Mouse (Mus musculus): ENCODE results near the gene Hs6st3. TPM values are rescaled to one million over a fixed set of nuclear protein-coding genes. Genes with fewer than 3 reads are reported as not detected.
A peak's percentile ranks its signal among the peaks of the same experiment; 100 is the strongest.

Gene Hs6st3
- not detected in 2 replicates for polyA plus RNA-seq (2015; fragmentation: Nextera tagmentation; extraction: Ambion mirVana)

- 0 out of 2 replicates have a peak, but pooled peaks have one; percentile 5 for ATAC-seq (ENCODE audit: low read depth)
- Histone ChIP-seq H3K9me3 (replicated peaks; ENCODE audit: control insufficient read depth, low read length) (no peaks in the 10 kb centered on the region), H3K4me2 (ENCODE audit: low read depth, low read length) (peak within 1 kb of the TSS; percentile 64), H3K27ac (ENCODE audit: low read length) (no peak within 1 kb of the TSS), H3K4me1 (ENCODE audit: control insufficient read depth, low read depth, low read length) (no peaks in the 10 kb centered on the region; the same call in 1 of the 2 replicates), H3K4me3 (ENCODE audit: low read depth, low read length) (peak within 1 kb of the TSS; percentile 54), H3K9ac (ENCODE audit: low read depth, low read length) (no peak within 1 kb of the TSS), H3K27me3 (ENCODE audit: control insufficient read depth, insufficient read depth, low read depth, low read length) (peaks cover 46% of the 10 kb centered on the region), H3K36me3 (ENCODE audit: control insufficient read depth, insufficient read depth) (no peaks in the 10 kb centered on the region)
- WGBS (ENCODE audit: insufficient replicate concordance): under 1% methylated on average over 99 of the region's 100 CpGs
Observed at GRCm38 (mm10) chr14:119137906-119138785, at the start of gene Hs6st3. Gene Hs6st3 (plus strand): TSS chr14:119138341.

DNA sequence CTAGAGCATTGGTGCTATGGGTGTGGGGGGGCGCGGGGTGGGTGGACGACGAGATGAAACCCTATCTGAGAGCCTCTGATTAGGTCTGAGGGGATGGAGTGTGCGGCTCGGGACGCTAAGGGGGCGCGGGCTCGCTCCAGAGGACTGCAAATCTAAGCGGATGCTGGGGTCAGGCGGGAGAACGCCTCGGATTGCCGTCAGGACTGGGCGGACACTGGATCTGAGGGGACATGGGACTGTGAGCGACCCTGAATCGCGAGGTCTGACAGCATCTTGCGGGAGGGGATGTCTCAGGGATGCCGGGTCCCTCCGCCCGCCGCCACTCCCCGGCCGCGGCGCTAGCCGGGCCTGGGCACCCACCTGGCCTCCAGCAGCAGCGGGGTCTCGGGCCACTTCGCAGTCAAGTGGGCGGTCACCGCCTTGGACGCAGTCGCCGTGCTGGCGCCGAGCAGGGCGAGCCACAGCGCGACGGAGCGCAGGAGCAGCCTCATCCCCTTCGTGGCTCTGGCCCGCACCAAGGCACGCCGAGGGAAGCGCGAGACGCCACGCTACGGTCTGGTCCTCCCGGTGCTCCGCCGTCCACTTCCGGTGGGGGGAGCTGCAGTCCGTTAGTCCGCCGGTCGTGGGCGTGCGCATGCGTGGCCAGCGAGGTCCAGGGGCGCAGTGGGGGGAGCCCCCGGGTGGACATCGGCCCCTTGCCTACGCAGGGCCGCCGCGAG lies 39.1 kb upstream of the Hs6st3 start, which contains the start of gene Uggt2:
Uggt2 (minus strand) TSS at position 580 of the 719 bp plus-strand sequence.
- peak within 1 kb of the TSS; percentile 69 for H3K4me2 ChIP-seq (ENCODE audit: low read depth, low read length)
- H3K9ac ChIP-seq (ENCODE audit: low read depth, low read length): peak within 1 kb of the TSS; percentile 51
- H3K9me3 ChIP-seq (replicated peaks; ENCODE audit: control insufficient read depth, low read length): no peaks in the 10 kb centered on the region
- no peak within 1 kb of the TSS for H3K27ac ChIP-seq (ENCODE audit: low read length)
- ATAC-seq (ENCODE audit: low read depth): peak; percentile 63
- H3K36me3 ChIP-seq (ENCODE audit: control insufficient read depth, insufficient read depth): no peaks in the 10 kb centered on the region
- under 1% methylated on average over 72 of the region's 72 CpGs for WGBS (ENCODE audit: insufficient replicate concordance)
- H3K4me3 ChIP-seq (ENCODE audit: low read depth, low read length): peak within 1 kb of the TSS; percentile 60
- H3K27me3 ChIP-seq (ENCODE audit: control insufficient read depth, insufficient read depth, low read depth, low read length): peaks cover 14% of the 10 kb centered on the region
- no peaks in the 10 kb centered on the region for H3K4me1 ChIP-seq (ENCODE audit: control insufficient read depth, low read depth, low read length)

DNA sequence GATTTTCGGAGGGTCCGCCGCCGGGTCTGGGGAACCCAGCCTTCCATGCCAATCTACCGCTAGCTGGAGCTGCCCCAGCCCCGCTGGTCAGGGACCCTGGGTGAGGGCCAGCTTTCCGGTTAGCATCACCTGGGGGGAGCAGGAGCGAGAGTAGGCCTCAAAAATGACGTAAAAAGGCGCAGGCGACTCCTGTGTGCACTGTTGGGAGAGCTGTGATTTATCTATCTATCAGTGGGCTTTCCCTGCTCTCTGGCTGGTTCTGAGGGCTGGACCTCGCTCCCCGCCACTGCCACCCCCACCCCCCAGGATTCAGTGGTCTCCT lies 38.6 kb upstream of the Hs6st3 start:
- WGBS (ENCODE audit: insufficient replicate concordance): 9% methylated on average over 13 of the region's 13 CpGs
- Histone ChIP-seq H3K4me3 (ENCODE audit: low read depth, low read length) (peak overlapping the region; percentile 60), H3K4me1 (ENCODE audit: control insufficient read depth, low read depth, low read length) (no peaks in the 10 kb centered on the region), H3K36me3 (ENCODE audit: control insufficient read depth, insufficient read depth) (no peaks in the 10 kb centered on the region), H3K4me2 (ENCODE audit: low read depth, low read length) (peak overlapping the region; percentile 69), H3K9ac (ENCODE audit: low read depth, low read length) (peak overlapping the region; percentile 51), H3K27me3 (ENCODE audit: control insufficient read depth, insufficient read depth, low read depth, low read length) (peaks cover 14% of the 10 kb centered on the region), H3K27ac (ENCODE audit: low read length) (no peak overlapping the region), H3K9me3 (replicated peaks; ENCODE audit: control insufficient read depth, low read length) (no peaks in the 10 kb centered on the region)
- peak; percentile 21; the same call in 1 of the 2 replicates for ATAC-seq (ENCODE audit: low read depth)

GRCm38 (mm10) chr14:119107591-119107990 lies 30.6 kb upstream of the Hs6st3 start:
- no peaks in the 10 kb centered on the region for H3K36me3 ChIP-seq (ENCODE audit: control insufficient read depth, insufficient read depth)
- no peak overlapping the region for H3K4me2 ChIP-seq (ENCODE audit: low read depth, low read length)
- H3K27me3 ChIP-seq (ENCODE audit: control insufficient read depth, insufficient read depth, low read depth, low read length): no peaks in the 10 kb centered on the region
- WGBS (ENCODE audit: insufficient replicate concordance): 73% methylated on average over 8 of the region's 8 CpGs
- no peak for ATAC-seq (ENCODE audit: low read depth)
- H3K9ac ChIP-seq (ENCODE audit: low read depth, low read length): no peak overlapping the region
- H3K9me3 ChIP-seq (replicated peaks; ENCODE audit: control insufficient read depth, low read length): no peaks in the 10 kb centered on the region
- no peak overlapping the region for H3K4me3 ChIP-seq (ENCODE audit: low read depth, low read length)
- no peaks in the 10 kb centered on the region for H3K4me1 ChIP-seq (ENCODE audit: control insufficient read depth, low read depth, low read length)
- no peak overlapping the region for H3K27ac ChIP-seq (ENCODE audit: low read length)

- Histone ChIP-seq H3K36me3 (ENCODE audit: control insufficient read depth, insufficient read depth) (no peaks in the 10 kb centered on the region), H3K4me2 (ENCODE audit: low read depth, low read length) (no peak overlapping the region), H3K27ac (ENCODE audit: low read length) (no peak overlapping the region), H3K4me3 (ENCODE audit: low read depth, low read length) (no peak overlapping the region), H3K27me3 (ENCODE audit: control insufficient read depth, insufficient read depth, low read depth, low read length) (no peaks in the 10 kb centered on the region), H3K9me3 (replicated peaks; ENCODE audit: control insufficient read depth, low read length) (no peaks in the 10 kb centered on the region), H3K4me1 (ENCODE audit: control insufficient read depth, low read depth, low read length) (no peaks in the 10 kb centered on the region), H3K9ac (ENCODE audit: low read depth, low read length) (no peak overlapping the region)
- no peak for ATAC-seq (ENCODE audit: low read depth)
- 50% methylated on average over 7 of the region's 7 CpGs for WGBS (ENCODE audit: insufficient replicate concordance)
Observed at GRCm38 (mm10) chr14:119108776-119109301, 29.3 kb upstream of the Hs6st3 start.

DNA sequence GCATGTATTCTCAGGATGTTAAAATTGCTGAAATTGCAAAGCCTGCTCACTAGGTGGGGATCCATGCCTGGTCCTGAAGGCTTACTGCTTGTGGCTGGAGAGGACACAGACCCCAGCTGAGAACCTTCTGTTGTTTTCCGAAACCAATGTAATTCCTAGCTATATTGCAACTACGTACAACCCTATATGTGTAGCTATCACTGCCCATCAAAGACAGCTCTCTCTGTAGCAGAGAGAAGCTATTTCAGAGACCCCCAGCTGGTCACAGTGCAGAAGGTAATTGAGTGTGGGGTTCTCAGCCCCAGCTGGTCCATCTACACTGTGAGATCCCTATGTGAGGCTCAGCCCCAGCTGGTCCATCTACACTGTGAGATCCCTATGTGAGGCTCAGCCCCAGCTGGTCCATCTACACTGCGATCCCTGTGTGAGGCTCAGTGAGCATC lies 28.3 kb upstream of the Hs6st3 start:
- WGBS (ENCODE audit: insufficient replicate concordance): 66% methylated on average over 3 of the region's 3 CpGs
- no peaks in the 10 kb centered on the region for H3K36me3 ChIP-seq (ENCODE audit: control insufficient read depth, insufficient read depth)
- H3K9ac ChIP-seq (ENCODE audit: low read depth, low read length): no peak overlapping the region
- no peak overlapping the region for H3K4me2 ChIP-seq (ENCODE audit: low read depth, low read length)
- ATAC-seq (ENCODE audit: low read depth): no peak
- no peak overlapping the region for H3K4me3 ChIP-seq (ENCODE audit: low read depth, low read length)
- no peaks in the 10 kb centered on the region for H3K27me3 ChIP-seq (ENCODE audit: control insufficient read depth, insufficient read depth, low read depth, low read length)
- no peaks in the 10 kb centered on the region for H3K9me3 ChIP-seq (replicated peaks; ENCODE audit: control insufficient read depth, low read length)
- H3K27ac ChIP-seq (ENCODE audit: low read length): no peak overlapping the region
- no peaks in the 10 kb centered on the region for H3K4me1 ChIP-seq (ENCODE audit: control insufficient read depth, low read depth, low read length)

GRCm38 (mm10) chr14:119112558-119112957 lies 25.6 kb upstream of the Hs6st3 start:
- WGBS (ENCODE audit: insufficient replicate concordance): 58% methylated on average over 6 of the region's 6 CpGs
- no peaks in the 10 kb centered on the region for H3K4me1 ChIP-seq (ENCODE audit: control insufficient read depth, low read depth, low read length)
- ATAC-seq (ENCODE audit: low read depth): no peak
- no peak overlapping the region for H3K9ac ChIP-seq (ENCODE audit: low read depth, low read length)
- no peak overlapping the region for H3K4me3 ChIP-seq (ENCODE audit: low read depth, low read length)
- H3K4me2 ChIP-seq (ENCODE audit: low read depth, low read length): no peak overlapping the region
- H3K27me3 ChIP-seq (ENCODE audit: control insufficient read depth, insufficient read depth, low read depth, low read length): no peaks in the 10 kb centered on the region
- H3K36me3 ChIP-seq (ENCODE audit: control insufficient read depth, insufficient read depth): no peaks in the 10 kb centered on the region
- H3K9me3 ChIP-seq (replicated peaks; ENCODE audit: control insufficient read depth, low read length): no peaks in the 10 kb centered on the region
- no peak overlapping the region for H3K27ac ChIP-seq (ENCODE audit: low read length)

- Histone ChIP-seq H3K4me1 (ENCODE audit: control insufficient read depth, low read depth, low read length) (no peaks in the 10 kb centered on the region), H3K27ac (ENCODE audit: low read length) (no peak overlapping the region), H3K9ac (ENCODE audit: low read depth, low read length) (no peak overlapping the region), H3K27me3 (ENCODE audit: control insufficient read depth, insufficient read depth, low read depth, low read length) (no peaks in the 10 kb centered on the region), H3K4me2 (ENCODE audit: low read depth, low read length) (no peak overlapping the region), H3K9me3 (replicated peaks; ENCODE audit: control insufficient read depth, low read length) (no peaks in the 10 kb centered on the region), H3K4me3 (ENCODE audit: low read depth, low read length) (no peak overlapping the region), H3K36me3 (ENCODE audit: control insufficient read depth, insufficient read depth) (no peaks in the 10 kb centered on the region)
- 6% methylated on average over 12 of the region's 12 CpGs for WGBS (ENCODE audit: insufficient replicate concordance)
- no peak for ATAC-seq (ENCODE audit: low read depth)
Observed at GRCm38 (mm10) chr14:119123582-119123981, 14.6 kb upstream of the Hs6st3 start.
